Mouse (Mus musculus) lung, embryonic 14.5 days (tissue): ENCODE results near the gene Ceacam1. TPM values are rescaled to one million over a fixed set of nuclear protein-coding genes. Genes with fewer than 3 reads are reported as not detected.
"Not testable (repeated sequence)": the region's sequence is repeated elsewhere in the genome, so short reads cannot be mapped to it uniquely, and the experiment has no call there.

Source experiments
- ATAC-seq: fragments of 200-750 bp; cut with Nextera tagmentation; 2 replicates; pipeline ENCODE4 v1.8.0; 2017; ENCODE audit warnings: mild to moderate bottlenecking, moderate TSS enrichment, moderate library complexity; ENCODE audit not compliant: insufficient read depth
- DNase-seq: peaks from one replicate; pipeline ENCODE4 v3.0.0-alpha.2; 2015
- H3K27ac ChIP-seq: fragments of 300-500 bp; sonication (generic); 2 replicates; pipeline ENCODE4 v1.5.1; 2014; ENCODE audit warnings: low read depth, mild to moderate bottlenecking, moderate library complexity
- H3K27me3 ChIP-seq: fragments of 300-500 bp; sonication (generic); 2 replicates; pipeline ENCODE4 v1.6.1; 2014; ENCODE audit warnings: low read length, control low read depth; ENCODE audit not compliant: insufficient read depth
- H3K36me3 ChIP-seq: fragments of 300-500 bp; sonication (generic); 2 replicates; pipeline ENCODE4 v1.6.1; 2014; ENCODE audit warnings: control low read depth; ENCODE audit not compliant: insufficient read depth
- H3K4me1 ChIP-seq: fragments of 300-500 bp; sonication (generic); 2 replicates; pipeline ENCODE4 v1.6.1; 2014; ENCODE audit warnings: antibody characterized with exemption, control low read depth; ENCODE audit not compliant: insufficient read depth
- H3K4me2 ChIP-seq: fragments of 300-500 bp; sonication (generic); 2 replicates; pipeline ENCODE4 v1.6.1; 2014; ENCODE audit warnings: mild to moderate bottlenecking
- H3K4me3 ChIP-seq: fragments of 300-500 bp; sonication (generic); 2 replicates; pipeline ENCODE4 v1.5.1; 2014; ENCODE audit warnings: low read depth, low read length
- H3K9ac ChIP-seq: fragments of 300-500 bp; sonication (generic); 2 replicates; pipeline ENCODE4 v1.6.1; 2014
- H3K9me3 ChIP-seq: fragments of 300-500 bp; sonication (generic); 2 replicates; pipeline ENCODE4 v1.6.1; 2016; ENCODE audit warnings: low read depth, low read length, control low read depth
- CTCF ChIP-seq: IDR thresholded peaks from 2 replicates; pipeline ENCODE4 v1.5.1; 2016; ENCODE audit warnings: antibody characterized with exemption, low read depth
- WGBS: fragments of 180-500 bp; shearing (Covaris S2); extraction: QIAGEN DNeasy Blood & Tissue Kit; methylation state at CpG from one replicate; pipeline ENCODE4 v1.1.7; 2014; 5-methylcytosine and 5-hydroxymethylcytosine counted together
- polyA plus RNA-seq: library from polyadenylated mRNA; unstranded; fragments of >200 nt; fragmentation: Nextera tagmentation; extraction: Ambion mirVana; gene quantifications from 2 replicates; pipeline ENCODE4 v1.2.1, GENCODE M21; 2014

Gene Ceacam1
- polyA plus RNA-seq, 1 experiment from 2014 or later = 2.3 TPM

DNA sequence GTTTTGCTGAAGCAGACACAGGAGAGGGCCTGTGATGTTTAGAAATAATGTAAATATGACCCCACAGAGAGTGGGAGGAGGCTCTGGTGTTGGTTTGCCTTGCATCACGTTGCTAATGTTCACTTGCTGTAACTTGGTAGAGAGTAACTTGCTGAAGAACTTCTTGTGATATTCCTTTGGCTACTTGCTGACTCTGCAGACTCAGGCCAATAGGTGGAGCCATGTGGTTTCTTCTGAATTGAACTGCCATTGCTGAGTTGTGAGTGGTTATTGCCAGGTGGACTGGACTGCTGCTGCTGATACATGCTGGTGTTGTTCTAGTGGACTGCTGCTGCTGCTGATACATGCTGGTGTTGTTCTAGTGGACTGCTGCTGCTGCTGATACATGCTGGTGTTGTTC lies 8.8 kb upstream of the Ceacam1 start:
- no peak overlapping the region for H3K27ac ChIP-seq
- WGBS = 9% methylated on average over 1 of the region's 1 CpGs
- no peak overlapping the region for H3K4me2 ChIP-seq
- no peak overlapping the region for H3K9ac ChIP-seq
- peak; percentile 18 for DNase-seq
- no peaks in the 10 kb centered on the region for H3K9me3 ChIP-seq
- no peak overlapping the region for H3K4me3 ChIP-seq
- TF ChIP-seq CTCF = peak; percentile 43
- no peak for ATAC-seq
- H3K4me1 ChIP-seq = no peaks in the 10 kb centered on the region
- H3K27me3 ChIP-seq = no peaks in the 10 kb centered on the region
- no peaks in the 10 kb centered on the region for H3K36me3 ChIP-seq

DNA sequence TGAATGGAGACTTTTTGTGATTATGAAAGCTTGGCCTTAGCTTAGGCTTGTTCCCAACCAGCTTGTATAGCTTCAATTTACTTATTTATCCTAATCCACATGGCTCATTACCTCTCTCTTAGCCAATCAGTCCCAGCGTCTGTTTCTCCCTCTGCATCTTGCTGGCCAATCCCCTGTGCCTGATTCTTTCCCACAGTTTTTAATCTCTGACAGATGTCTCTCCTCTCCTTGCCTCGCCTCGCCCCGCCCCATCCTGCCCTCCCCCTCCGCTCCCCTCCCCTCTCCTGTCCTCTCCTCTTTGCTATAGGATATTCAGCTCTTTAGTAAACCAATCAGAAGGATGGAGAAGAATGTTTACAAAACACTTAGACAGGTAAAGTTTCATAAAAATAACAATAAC lies 7.7 kb upstream of the Ceacam1 start:
- Histone ChIP-seq H3K27ac (no peak overlapping the region), H3K36me3 (no peaks in the 10 kb centered on the region), H3K4me2 (no peak overlapping the region), H3K27me3 (no peaks in the 10 kb centered on the region), H3K9me3 (no peaks in the 10 kb centered on the region), H3K9ac (no peak overlapping the region), H3K4me1 (no peaks in the 10 kb centered on the region), H3K4me3 (no peak overlapping the region)
- TF ChIP-seq CTCF = no peak
- WGBS = 45% methylated on average over 5 of the region's 5 CpGs
- no peak for ATAC-seq
- DNase-seq = no peak

GRCm38 (mm10) chr7:25483133-25483735 lies 5.8 kb upstream of the Ceacam1 start:
- TF ChIP-seq CTCF = no peak
- Histone ChIP-seq H3K27me3 (no peaks in the 10 kb centered on the region), H3K4me3 (no peak overlapping the region), H3K4me1 (no peaks in the 10 kb centered on the region), H3K36me3 (no peaks in the 10 kb centered on the region), H3K4me2 (no peak overlapping the region), H3K27ac (no peak overlapping the region), H3K9me3 (no peaks in the 10 kb centered on the region), H3K9ac (no peak overlapping the region)
- DNase-seq (peak; percentile 9), ATAC-seq (no peak)
- WGBS = 61% methylated on average over 8 of the region's 8 CpGs

DNA sequence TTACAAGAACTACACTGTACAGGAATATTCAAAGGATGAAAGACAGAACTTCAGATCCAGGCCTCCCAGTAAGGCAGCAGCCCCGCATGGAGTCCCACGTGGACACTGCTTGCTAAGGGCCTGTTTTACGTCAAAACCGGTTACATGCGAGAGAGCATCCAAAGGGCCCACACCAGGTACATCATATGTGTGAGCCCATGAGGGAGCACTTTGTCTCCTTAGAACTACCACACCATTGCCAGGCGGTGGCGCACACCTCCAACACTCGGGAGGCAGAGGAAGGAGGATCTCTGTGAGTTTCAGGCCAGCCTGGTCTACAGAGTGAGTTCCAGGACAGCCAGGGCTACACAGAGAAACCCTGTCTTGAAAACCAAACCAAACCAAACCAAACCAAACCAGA lies 3.4 kb upstream of the Ceacam1 start:
- not testable (repeated sequence) for ATAC-seq, H3K4me2 ChIP-seq, H3K9me3 ChIP-seq, H3K4me3 ChIP-seq, H3K36me3 ChIP-seq, H3K27ac ChIP-seq, H3K4me1 ChIP-seq, H3K9ac ChIP-seq, H3K27me3 ChIP-seq
- DNase-seq = peak; percentile 4
- WGBS = 61% methylated on average over 8 of the region's 8 CpGs
- peak; percentile 36; the same call in 1 of the 2 replicates for TF ChIP-seq CTCF

- Histone ChIP-seq H3K4me2 (no peak overlapping the region), H3K4me3 (no peak overlapping the region), H3K9ac (no peak overlapping the region), H3K9me3 (no peaks in the 10 kb centered on the region), H3K4me1 (no peaks in the 10 kb centered on the region), H3K27ac (no peak overlapping the region), H3K27me3 (no peaks in the 10 kb centered on the region), H3K36me3 (no peaks in the 10 kb centered on the region)
- WGBS = 0% methylated on average over 1 of the region's 1 CpGs
- DNase-seq = peak; percentile 60
- ATAC-seq = no peak
- peak; percentile 66 for TF ChIP-seq CTCF
Measured at GRCm38 (mm10) chr7:25479440-25479839, 2.0 kb upstream of the Ceacam1 start.

DNA sequence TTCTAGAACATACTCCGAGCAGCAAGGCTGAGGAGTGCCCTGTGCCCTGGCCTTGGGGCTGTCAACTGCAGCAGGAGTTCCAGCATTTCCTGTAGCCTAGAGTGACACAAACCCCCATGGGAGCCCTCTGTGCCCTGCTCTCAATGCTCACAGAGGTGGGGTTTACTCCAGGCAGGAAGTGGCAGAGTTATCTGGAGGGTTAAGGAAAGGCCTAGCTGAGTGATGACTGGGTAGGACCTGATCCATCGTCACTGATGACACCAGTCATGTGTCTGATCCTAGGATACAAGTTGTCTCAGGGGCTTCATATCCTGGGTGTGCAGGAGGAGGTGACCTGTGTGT lies 320 bp upstream of the Ceacam1 start:
- not testable (repeated sequence) for H3K4me1 ChIP-seq
- WGBS = 50% methylated on average over 1 of the region's 2 CpGs
- ATAC-seq = peak; percentile 41; the same call in 1 of the 2 replicates

GRCm38 (mm10) chr7:25471821-25472220 lies 5.6 kb downstream of the Ceacam1 start:
- WGBS = 83% methylated on average over 6 of the region's 6 CpGs
- not testable (repeated sequence) for H3K27me3 ChIP-seq, DNase-seq, H3K27ac ChIP-seq, H3K9me3 ChIP-seq, H3K36me3 ChIP-seq, H3K4me3 ChIP-seq, H3K4me2 ChIP-seq, H3K4me1 ChIP-seq, ATAC-seq, H3K9ac ChIP-seq

More for the DNA sequence above, 320 bp upstream of the Ceacam1 start:
- H3K9ac ChIP-seq, H3K4me2 ChIP-seq, H3K27me3 ChIP-seq, H3K36me3 ChIP-seq, H3K27ac ChIP-seq, DNase-seq, H3K9me3 ChIP-seq, H3K4me3 ChIP-seq: not testable (repeated sequence)

- not testable (repeated sequence) for ATAC-seq, H3K4me3 ChIP-seq, H3K36me3 ChIP-seq, DNase-seq, H3K9ac ChIP-seq, H3K4me1 ChIP-seq, H3K9me3 ChIP-seq, H3K27ac ChIP-seq, H3K4me2 ChIP-seq, H3K27me3 ChIP-seq
- 66% methylated on average over 3 of the region's 3 CpGs for whole genome bisulfite sequencing
Measured at GRCm38 (mm10) chr7:25465586-25465985, 11.8 kb downstream of the Ceacam1 start.
